ENCODE assay signal across 8 mouse cellular contexts in the genomic region with DNA sequence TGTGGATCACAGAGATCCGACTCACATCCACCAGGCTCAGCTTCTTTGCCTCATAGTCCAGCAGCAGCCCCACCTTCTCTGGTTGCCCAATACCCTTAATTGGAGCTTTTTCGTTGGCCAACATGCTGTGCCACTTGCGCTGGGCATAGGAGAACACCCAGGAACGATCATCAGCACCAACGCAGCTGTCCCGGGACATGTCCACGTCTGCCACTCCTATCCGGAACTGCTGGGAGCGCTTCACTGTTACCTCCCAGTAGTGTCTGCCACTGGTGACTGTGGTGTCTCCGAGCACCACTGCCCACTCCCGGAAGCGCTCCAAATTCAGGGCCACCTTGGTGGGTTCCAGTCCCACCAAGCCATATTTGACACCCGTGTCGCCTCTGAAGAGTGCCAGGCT. TPM values are rescaled to one million over a fixed set of nuclear protein-coding genes. Genes with fewer than 3 reads are reported as not detected.
DNase-seq lines count a peak whose midpoint lies in the region; ATAC-seq and TF ChIP-seq lines count a peak whose summit lies in the region.

No protein-coding gene starts in this region.

- peaks cover 21% of the 10 kb centered on the region for H3K4me1 ChIP-seq in heart, embryonic 13.5 days
- peaks cover 2 to 5% of the 10 kb centered on the region in 2 experiments; a peak in 1 of 4 replicates for H3K4me1 ChIP-seq in ES-E14 (ENCODE audit: control insufficient read depth in 2 of 2, insufficient read depth in 2 of 2, low read length in 2 of 2, poor library complexity in 1 of 2)
- H3K4me1 ChIP-seq in embryonic facial prominence, embryonic 15.5 days, result peaks cover 10% of the 10 kb centered on the region
- peaks cover 5% of the 10 kb centered on the region; the same call in 1 of the 2 replicates for H3K4me1 ChIP-seq in intestine, embryonic 15.5 days (replicated peaks)
- peaks cover 32% of the 10 kb centered on the region for H3K4me1 ChIP-seq in megakaryocyte, embryonic 14.5 days

- no peaks in the 10 kb centered on the region for H3K9me3 ChIP-seq in heart, embryonic 13.5 days
- H3K9me3 ChIP-seq in ES-E14 (ENCODE audit: control insufficient read depth, insufficient read depth, low read depth, low read length), result no peaks in the 10 kb centered on the region
- H3K9me3 ChIP-seq in embryonic facial prominence, embryonic 15.5 days (replicated peaks), result no peaks in the 10 kb centered on the region
- no peaks in the 10 kb centered on the region for H3K9me3 ChIP-seq in intestine, embryonic 15.5 days
- no peaks in the 10 kb centered on the region for H3K9me3 ChIP-seq in megakaryocyte, embryonic 14.5 days

- in situ Hi-C loops in ES-E14 (cut with MboI; ENCODE audit: low sequenced_read_pairs in 2 of 2, unreplicated experiment in 2 of 2), result no loop called here

- 17% methylated on average over 14 of the region's 14 CpGs for WGBS in heart, embryonic 13.5 days
- WGBS in embryonic facial prominence, embryonic 15.5 days, result 18% methylated on average over 14 of the region's 14 CpGs
- 18% methylated on average over 14 of the region's 14 CpGs for WGBS in intestine, embryonic 15.5 days

- no peak for ATAC-seq in heart, embryonic 13.5 days (ENCODE audit: extremely low read depth, insufficient number of reproducible peaks, low FRiP score, low TSS enrichment)
- ATAC-seq in embryonic facial prominence, embryonic 15.5 days (ENCODE audit: insufficient number of reproducible peaks, low FRiP score, low TSS enrichment, low read depth), result no peak
- peak; percentile 13; the same call in 1 of the 2 replicates for ATAC-seq in intestine, embryonic 15.5 days

- peaks cover 15% of the 10 kb centered on the region for H3K27me3 ChIP-seq in heart, embryonic 13.5 days (replicated peaks)
- no peaks in the 10 kb centered on the region for H3K27me3 ChIP-seq in embryonic facial prominence, embryonic 15.5 days
- no peaks in the 10 kb centered on the region for H3K27me3 ChIP-seq in intestine, embryonic 15.5 days (replicated peaks)
- H3K27me3 ChIP-seq in megakaryocyte, embryonic 14.5 days (replicated peaks), result peaks cover 11% of the 10 kb centered on the region

- H3K4me3 ChIP-seq in heart, embryonic 13.5 days, result peak overlapping the region; percentile 63
- H3K4me3 ChIP-seq in ES-E14 (ENCODE audit: insufficient read depth in 1 of 2, low read depth in 1 of 2, low read length in 2 of 2, poor library complexity in 1 of 2, severe bottlenecking in 1 of 2), result peak overlapping the region; percentile 76 to 93
- peak overlapping the region; percentile 71 for H3K4me3 ChIP-seq in embryonic facial prominence, embryonic 15.5 days (replicated peaks)
- peak overlapping the region; percentile 70 for H3K4me3 ChIP-seq in intestine, embryonic 15.5 days (replicated peaks)
- H3K4me3 ChIP-seq in megakaryocyte, embryonic 14.5 days (replicated peaks), result peak overlapping the region; percentile 94

- H3K27ac ChIP-seq in heart, embryonic 13.5 days (replicated peaks), result 0 out of 2 replicates have a peak overlapping the region, but pooled peaks have one; percentile 3
- no peak overlapping the region for H3K27ac ChIP-seq in ES-E14 (ENCODE audit: insufficient read depth, low read depth, low read length, poor library complexity, severe bottlenecking)
- peak overlapping the region; percentile 66 for H3K27ac ChIP-seq in embryonic facial prominence, embryonic 15.5 days (replicated peaks)
- no peak overlapping the region for H3K27ac ChIP-seq in intestine, embryonic 15.5 days

- peaks cover 23% of the 10 kb centered on the region for H3K36me3 ChIP-seq in heart, embryonic 13.5 days
- peaks cover 16% of the 10 kb centered on the region for H3K36me3 ChIP-seq in ES-E14 (ENCODE audit: control insufficient read depth, insufficient read depth, low read length, poor library complexity, severe bottlenecking)
- 0 out of 2 replicates have a peak, but pooled peaks cover 5% of the 10 kb centered on the region for H3K36me3 ChIP-seq in embryonic facial prominence, embryonic 15.5 days
- no peaks in the 10 kb centered on the region for H3K36me3 ChIP-seq in intestine, embryonic 15.5 days
- H3K36me3 ChIP-seq in megakaryocyte, embryonic 14.5 days (replicated peaks; ENCODE audit: low read length), result peaks cover 21% of the 10 kb centered on the region

- H3K9ac ChIP-seq in heart, embryonic 13.5 days, result peak overlapping the region; percentile 85
- peak overlapping the region; percentile 78 for H3K9ac ChIP-seq in ES-E14 (ENCODE audit: insufficient read depth, low read depth, low read length, poor library complexity, severe bottlenecking)
- peak overlapping the region; percentile 57 for H3K9ac ChIP-seq in embryonic facial prominence, embryonic 15.5 days
- peak overlapping the region; percentile 67 for H3K9ac ChIP-seq in intestine, embryonic 15.5 days

- no peak for DNase-seq in heart, adult 9 months (ENCODE audit: low spot score in 2 of 2)
- no peak for DNase-seq in ES-E14 (ENCODE audit: low read depth, low spot score)
- no peak for DNase-seq in embryo, embryonic 11 days
- no peak for DNase-seq in retina, embryonic 14.5 days (ENCODE audit: low spot score)

- H3K4me2 ChIP-seq in heart, embryonic 13.5 days, result peak overlapping the region; percentile 92
- H3K4me2 ChIP-seq in embryonic facial prominence, embryonic 15.5 days (replicated peaks), result peak overlapping the region; percentile 77
- peak overlapping the region; percentile 87 for H3K4me2 ChIP-seq in intestine, embryonic 15.5 days (replicated peaks)

TF ChIP-seq in ES-E14, 5 proteins besides CTCF, POLR2A, EP300 and RAD21:
- no peak for TF ChIP-seq MAFK (IDR thresholded peaks at IDR 0.05; ENCODE audit: insufficient read depth, low read depth, low read length)
- TF ChIP-seq ZC3H11A (IDR thresholded peaks at IDR 0.05; ENCODE audit: borderline replicate concordance, low read depth, low read length), result no peak
- TF ChIP-seq ZNF384 (IDR thresholded peaks at IDR 0.05; ENCODE audit: low read depth, low read length), result no peak
- no peak for TF ChIP-seq HCFC1 (IDR thresholded peaks at IDR 0.05; ENCODE audit: borderline replicate concordance, insufficient read depth, low read length)
- no peak for TF ChIP-seq CHD2 (IDR thresholded peaks at IDR 0.05; ENCODE audit: low read depth, low read length)

RNA-seq across cellular contexts. Expression of a gene that starts 0.7 kb away (rescaled TPM):
- polyA plus RNA-seq in heart, embryonic 13.5 days (2015; fragmentation: Nextera tagmentation; extraction: Ambion mirVana), result 40.7 and 40.8 TPM in 2 replicates
- total RNA-seq in ES-E14 (2012; rRNA removed), result 22.1 and 24.9 TPM in 2 replicates
- 30.8 TPM in 2 replicates for polyA plus RNA-seq in embryonic facial prominence, embryonic 15.5 days (2015; fragmentation: Nextera tagmentation; extraction: Ambion mirVana)
- 34.8 and 35.9 TPM in 2 replicates for polyA plus RNA-seq in intestine, embryonic 15.5 days (2015; fragmentation: Nextera tagmentation; extraction: Ambion mirVana)
- 0.73 TPM in 1 of 2 replicates, not detected in the other for polyA plus RNA-seq in megakaryocyte, embryonic 14.5 days (2012; ENCODE audit: insufficient read depth, low replicate concordance)

RNA-seq across cellular contexts. Expression of a gene that starts 14.7 kb away (rescaled TPM):
- polyA plus RNA-seq in heart, embryonic 13.5 days (2015; fragmentation: Nextera tagmentation; extraction: Ambion mirVana), result not detected in 2 replicates
- 2.8 and 6.8 TPM in 2 replicates for total RNA-seq in ES-E14 (2012; rRNA removed)
- 0.23 and 0.28 TPM in 2 replicates for polyA plus RNA-seq in embryonic facial prominence, embryonic 15.5 days (2015; fragmentation: Nextera tagmentation; extraction: Ambion mirVana)
- polyA plus RNA-seq in intestine, embryonic 15.5 days (2015; fragmentation: Nextera tagmentation; extraction: Ambion mirVana), result 0.19 TPM in 1 of 2 replicates, not detected in the other
- polyA plus RNA-seq in megakaryocyte, embryonic 14.5 days (2012; ENCODE audit: insufficient read depth, low replicate concordance), result not detected in 2 replicates

RNA-seq across cellular contexts. Expression of a gene that starts 16.7 kb away (rescaled TPM):
- polyA plus RNA-seq in heart, embryonic 13.5 days (2015; fragmentation: Nextera tagmentation; extraction: Ambion mirVana), result 0.53 and 0.96 TPM in 2 replicates
- 21.9 and 40.7 TPM in 2 replicates for total RNA-seq in ES-E14 (2012; rRNA removed)
- 2.0 and 2.5 TPM in 2 replicates for polyA plus RNA-seq in embryonic facial prominence, embryonic 15.5 days (2015; fragmentation: Nextera tagmentation; extraction: Ambion mirVana)
- polyA plus RNA-seq in intestine, embryonic 15.5 days (2015; fragmentation: Nextera tagmentation; extraction: Ambion mirVana), result 1.8 and 3.3 TPM in 2 replicates
- 1.8 TPM in 1 of 2 replicates, not detected in the other for polyA plus RNA-seq in megakaryocyte, embryonic 14.5 days (2012; ENCODE audit: insufficient read depth, low replicate concordance)

RNA-seq across cellular contexts. Expression of a gene that starts 20.9 kb away (rescaled TPM):
- polyA plus RNA-seq in heart, embryonic 13.5 days (2015; fragmentation: Nextera tagmentation; extraction: Ambion mirVana), result 32.2 and 34.0 TPM in 2 replicates
- 69.7 and 106 TPM in 2 replicates for total RNA-seq in ES-E14 (2012; rRNA removed)
- 43.8 and 48.1 TPM in 2 replicates for polyA plus RNA-seq in embryonic facial prominence, embryonic 15.5 days (2015; fragmentation: Nextera tagmentation; extraction: Ambion mirVana)
- polyA plus RNA-seq in intestine, embryonic 15.5 days (2015; fragmentation: Nextera tagmentation; extraction: Ambion mirVana), result 40.8 and 41.3 TPM in 2 replicates
- polyA plus RNA-seq in megakaryocyte, embryonic 14.5 days (2012; ENCODE audit: insufficient read depth, low replicate concordance), result 2.2 and 8.3 TPM in 2 replicates

RNA-seq across cellular contexts. Expression of a gene that starts 30.9 kb away (rescaled TPM):
- 35.4 and 37.3 TPM in 2 replicates for polyA plus RNA-seq in heart, embryonic 13.5 days (2015; fragmentation: Nextera tagmentation; extraction: Ambion mirVana)
- 23.2 and 30.8 TPM in 2 replicates for total RNA-seq in ES-E14 (2012; rRNA removed)
- 40.1 and 41.6 TPM in 2 replicates for polyA plus RNA-seq in embryonic facial prominence, embryonic 15.5 days (2015; fragmentation: Nextera tagmentation; extraction: Ambion mirVana)
- 24.8 and 27.0 TPM in 2 replicates for polyA plus RNA-seq in intestine, embryonic 15.5 days (2015; fragmentation: Nextera tagmentation; extraction: Ambion mirVana)
- 1.6 and 7.6 TPM in 2 replicates for polyA plus RNA-seq in megakaryocyte, embryonic 14.5 days (2012; ENCODE audit: insufficient read depth, low replicate concordance)

Comparison
In these comparisons a context has a peak if more than half of its experiments do, and no peak if none do; other contexts are left out.
1. H3K27ac ChIP-seq: peak in heart, embryonic 13.5 days (single experiment) and embryonic facial prominence, embryonic 15.5 days (single experiment); none in ES-E14 (single experiment) and intestine, embryonic 15.5 days (single experiment).
2. RNA of a gene that starts 0.7 kb away (polyA plus RNA-seq): 40.7 to 40.8 TPM in heart, embryonic 13.5 days, 34.8 to 35.9 TPM in intestine, embryonic 15.5 days and 30.8 TPM in embryonic facial prominence, embryonic 15.5 days; 0.73 TPM in megakaryocyte, embryonic 14.5 days; every median in the first group is over 10 times any median in the second.
3. Peak in every context shown above with its lines, with median percentiles within 50 percentile points of each other: H3K4me2 ChIP-seq, H3K4me3 ChIP-seq and H3K9ac ChIP-seq.